Mouse (Mus musculus) heart, postnatal 14 days (tissue): ENCODE measurements at regions not wholly inside any gene's neighbourhood (a gene's known extent, or its start where the extent isn't known, plus 50 kb on each side); places are given as distances from the start of the nearest gene placed in this dataset.

Source experiments
- DNase-seq, 2 experiments: peaks; one replicate each; pipeline ENCODE4 v3.0.0; 2021 to 2022
- intact Hi-C: fragments of 180-260 bp; cut with DNase I; formaldehyde crosslinking; loops from one replicate; pipeline ENCODE4 v1.15.1; 2025

GRCm38 (mm10) chr15:27129697-27130096, 234.3 kb upstream of the Fbxl7 start:
- DNase-seq = no peak
- intact Hi-C loops = no loop called here

- DNase-seq = no peak
- intact Hi-C loops = no loop called here
These were observed 237.4 kb upstream of the Fbxl7 start for GRCm38 (mm10) chr15:27132761-27133160.

DNA sequence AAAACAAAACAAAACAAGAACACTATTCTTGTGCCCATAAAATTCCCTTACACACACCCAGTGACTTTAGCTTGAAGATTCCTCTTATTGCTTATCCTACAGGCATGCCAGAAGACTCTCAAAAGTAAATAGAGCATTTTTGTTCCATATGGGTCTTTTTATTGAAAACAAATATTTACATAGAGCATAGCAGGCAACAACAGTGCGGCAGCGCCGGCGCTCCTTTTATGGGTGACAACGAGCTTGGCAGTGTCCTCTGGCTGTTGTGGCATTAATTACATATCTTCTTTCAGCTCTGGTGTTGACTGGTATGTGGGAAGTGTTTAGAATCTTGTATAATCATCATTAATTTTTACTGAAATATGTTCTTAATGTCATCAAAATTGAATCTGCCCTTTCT, 242.2 kb upstream of the Fbxl7 start:
- no peak for DNase-seq
- intact Hi-C loops = no loop called here

DNA sequence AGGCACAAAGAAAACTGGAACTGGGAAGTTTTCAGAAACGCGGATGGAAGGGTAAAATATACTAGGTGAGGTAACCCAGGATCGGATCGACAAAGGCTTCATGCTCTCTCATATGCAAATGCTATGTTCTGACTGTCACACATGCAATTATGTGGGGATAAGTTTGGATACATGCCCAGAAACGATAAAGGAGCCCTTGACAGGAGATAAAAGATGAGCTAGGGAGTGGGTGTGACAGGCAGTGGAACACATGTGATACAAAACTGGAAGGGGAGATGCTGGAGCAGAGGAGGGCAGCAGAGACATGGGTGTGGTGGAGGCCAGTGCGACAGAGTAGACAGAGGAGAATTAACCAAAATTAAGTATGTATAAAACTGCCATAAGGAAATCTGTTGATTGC, 250.5 kb upstream of the Fbxl7 start:
- intact Hi-C loops = no loop called here
- DNase-seq = no peak

GRCm38 (mm10) chr15:27160986-27161385, 265.6 kb upstream of the Fbxl7 start:
- intact Hi-C loops = no loop called here
- DNase-seq = no peak

- intact Hi-C loops = no loop called here
- no peak for DNase-seq
These were observed 272.1 kb upstream of the Fbxl7 start for GRCm38 (mm10) chr15:27167484-27167883.

GRCm38 (mm10) chr15:27169846-27170245, 274.5 kb upstream of the Fbxl7 start:
- intact Hi-C loops = no loop called here
- DNase-seq = no peak

- DNase-seq = no peak
- intact Hi-C loops = no loop called here
These were observed 278.1 kb upstream of the Fbxl7 start for GRCm38 (mm10) chr15:27173506-27173905.

DNA sequence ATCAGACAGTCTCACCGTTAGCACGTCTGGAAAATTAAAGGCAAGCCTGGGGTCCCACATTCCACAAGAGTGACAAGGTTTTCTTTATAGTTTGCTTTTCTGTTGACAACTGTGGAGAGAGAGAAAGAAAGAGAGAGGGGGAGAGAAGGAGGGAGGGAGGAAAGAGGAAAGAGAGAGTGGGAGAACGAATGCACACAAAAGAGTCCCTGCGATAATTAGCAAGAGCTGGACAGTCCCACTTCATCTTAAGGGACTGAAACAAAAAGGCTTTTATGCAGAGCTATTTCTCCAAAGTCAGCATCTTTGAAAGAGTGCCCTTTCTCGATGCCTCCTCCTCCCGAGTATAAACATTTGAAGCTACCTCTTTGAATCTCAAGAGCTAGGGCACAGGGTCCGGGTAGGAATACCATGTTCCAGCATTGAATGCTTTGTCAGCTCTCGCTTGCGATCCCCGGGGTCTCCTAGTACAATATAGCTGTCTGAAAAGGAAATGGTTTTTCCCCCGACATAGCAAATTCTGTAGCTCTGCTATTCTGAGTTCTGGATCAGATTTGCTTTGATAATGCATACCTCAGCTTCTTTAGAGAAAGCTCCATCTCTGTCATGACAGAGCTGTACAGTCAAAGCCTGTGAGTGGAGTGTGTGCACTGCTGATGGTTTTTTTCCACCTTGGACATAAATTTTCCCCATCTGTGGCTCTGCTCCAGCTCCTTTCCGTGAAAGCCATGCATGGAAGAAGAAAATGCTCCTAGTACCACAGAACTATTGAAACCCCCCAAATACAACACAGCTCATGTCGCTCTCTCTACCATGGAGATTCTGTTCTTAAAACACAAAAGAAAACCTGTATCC, 282.9 kb upstream of the Fbxl7 start:
- no peak for DNase-seq
- intact Hi-C loops = no loop called here

GRCm38 (mm10) chr15:27189699-27190098, 276.8 kb upstream of the Ank start:
- intact Hi-C loops = loop anchor here (1.0 to 2.0 kb wide), 2 partner anchors 569 to 719 kb away; no protein-coding TSS in a partner anchor
- DNase-seq = peak; percentile 36 to 63

DNA sequence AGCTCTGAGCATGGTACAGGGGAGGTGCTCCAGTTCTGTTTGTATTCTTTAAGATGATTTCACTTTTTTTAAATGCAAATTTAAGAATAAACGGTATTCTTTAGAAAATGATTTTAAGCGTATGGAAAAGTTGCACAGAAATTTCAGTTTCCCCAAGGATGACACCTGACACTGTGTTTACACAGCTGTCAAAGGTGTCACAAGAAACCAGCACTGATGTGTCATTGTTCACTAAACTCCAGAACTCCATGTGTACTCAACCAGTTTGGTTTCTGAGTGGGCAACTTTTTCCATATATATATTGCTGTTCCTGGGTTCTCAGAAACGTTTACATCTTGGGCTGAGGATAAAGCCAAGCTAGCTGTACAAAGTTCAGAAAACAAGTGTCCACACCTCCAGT, 265.0 kb upstream of the Ank start:
- intact Hi-C loops = loop anchor here (5.0 kb wide), 1 partner anchor 964 kb away; no protein-coding TSS in a partner anchor

DNA sequence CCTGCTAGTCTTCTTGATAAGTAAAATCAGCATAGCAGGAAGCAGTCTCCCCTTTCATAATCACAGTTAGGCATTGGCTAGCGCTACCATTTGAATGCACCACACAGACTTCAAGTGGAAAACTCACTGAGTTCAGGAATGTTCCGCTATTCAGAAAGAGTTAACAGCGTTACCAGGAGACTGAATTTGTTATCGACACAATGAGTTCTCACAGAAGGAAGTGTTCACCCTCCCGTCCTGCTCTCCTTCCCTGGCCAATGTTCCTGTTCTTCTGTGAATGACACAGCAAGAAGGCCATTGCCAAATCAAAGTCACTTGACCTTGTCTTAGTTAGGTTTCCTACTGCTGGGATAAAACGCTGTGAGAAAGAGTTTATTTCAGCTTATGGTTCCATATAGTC, 261.6 kb upstream of the Ank start:
- DNase-seq = no peak
- intact Hi-C loops = loop anchor here (5.0 kb wide), 1 partner anchor 968 kb away; no protein-coding TSS in a partner anchor

More for the DNA sequence above, 265.0 kb upstream of the Ank start:
- no peak for DNase-seq

DNA sequence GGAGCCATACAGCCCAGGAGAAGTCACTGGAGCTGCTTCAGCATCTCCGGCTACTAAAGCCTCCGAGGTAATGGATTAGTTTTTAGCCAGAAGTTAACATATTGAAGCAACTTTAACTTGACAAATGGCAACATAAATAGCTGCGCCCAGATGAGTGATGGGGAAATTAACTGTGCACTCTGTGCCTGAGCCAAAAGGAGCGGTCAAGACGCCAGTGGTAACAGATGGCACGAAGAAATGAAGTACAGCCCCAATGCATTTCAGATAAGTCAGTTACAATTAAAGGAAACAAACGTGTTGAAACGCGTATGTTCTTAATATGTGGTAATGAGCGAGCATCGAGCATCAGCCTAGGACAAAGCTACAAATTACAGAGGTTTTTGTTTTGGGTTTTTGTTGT, 259.0 kb upstream of the Ank start:
- DNase-seq = no peak
- intact Hi-C loops = no loop called here

DNA sequence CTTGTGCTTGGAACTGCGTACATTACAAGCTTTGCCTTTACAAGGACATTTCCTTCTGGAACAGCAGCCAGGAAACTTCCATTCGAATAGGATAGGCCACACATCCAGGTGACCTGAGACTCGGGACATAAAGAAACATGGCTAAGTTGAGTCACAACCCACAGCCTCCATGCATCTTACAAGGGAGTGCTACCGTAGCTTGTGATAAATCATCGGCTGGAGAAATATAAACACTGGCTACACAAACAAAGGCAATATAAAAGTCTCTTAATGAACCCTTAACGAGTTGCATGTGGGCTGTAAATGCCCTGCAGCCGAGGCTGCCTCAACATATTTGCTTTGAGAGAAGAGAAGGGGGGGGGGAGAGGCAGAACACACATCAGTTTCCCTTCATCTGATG, 250.1 kb upstream of the Ank start:
- intact Hi-C loops = no loop called here
- DNase-seq = no peak

GRCm38 (mm10) chr15:27219126-27219738, 247.2 kb upstream of the Ank start:
- intact Hi-C loops = no loop called here
- no peak for DNase-seq

GRCm38 (mm10) chr15:27223610-27224511, 242.6 kb upstream of the Ank start:
- intact Hi-C loops = no loop called here
- no peak for DNase-seq

DNA sequence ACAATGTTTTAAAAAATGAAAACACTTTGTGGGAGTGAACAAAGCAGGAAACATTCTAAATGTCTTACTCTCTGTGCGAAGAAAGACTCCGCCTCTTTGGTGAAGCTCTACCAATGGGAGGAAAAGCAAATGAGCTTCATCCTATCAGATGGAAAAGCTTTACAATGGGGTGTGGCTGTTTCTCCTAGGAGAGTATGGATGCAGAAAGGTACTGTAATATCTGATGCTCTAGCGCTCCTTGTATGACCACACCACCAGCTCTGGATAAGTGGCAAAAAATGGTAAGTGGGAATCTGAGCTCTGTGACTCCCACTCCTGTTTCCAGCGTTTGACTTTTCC, 242.0 kb upstream of the Ank start:
- DNase-seq = no peak
- intact Hi-C loops = no loop called here

DNA sequence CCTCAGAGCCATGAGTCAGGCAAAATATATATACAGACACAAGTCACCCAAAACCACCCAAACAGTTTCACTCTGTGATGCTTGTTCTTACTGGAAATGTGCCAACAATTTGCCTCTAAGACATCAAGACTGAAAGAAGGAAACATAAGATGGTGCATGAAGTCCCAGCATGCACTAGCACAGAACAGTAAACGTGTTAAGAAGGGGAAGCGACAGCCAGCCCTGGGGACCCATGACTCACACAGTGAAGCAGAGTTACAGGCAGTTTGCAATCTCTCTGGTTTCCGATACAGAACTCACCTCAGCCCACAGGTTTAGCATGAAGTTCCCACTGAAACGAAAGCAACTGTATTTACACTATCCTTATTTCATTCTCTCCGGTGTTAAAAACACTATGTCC, 233.7 kb upstream of the Ank start:
- intact Hi-C loops = loop anchor here (5.0 to 10.0 kb wide), 3 partner anchors 616 to 1238 kb away; no protein-coding TSS in a partner anchor
- DNase-seq = no peak

DNA sequence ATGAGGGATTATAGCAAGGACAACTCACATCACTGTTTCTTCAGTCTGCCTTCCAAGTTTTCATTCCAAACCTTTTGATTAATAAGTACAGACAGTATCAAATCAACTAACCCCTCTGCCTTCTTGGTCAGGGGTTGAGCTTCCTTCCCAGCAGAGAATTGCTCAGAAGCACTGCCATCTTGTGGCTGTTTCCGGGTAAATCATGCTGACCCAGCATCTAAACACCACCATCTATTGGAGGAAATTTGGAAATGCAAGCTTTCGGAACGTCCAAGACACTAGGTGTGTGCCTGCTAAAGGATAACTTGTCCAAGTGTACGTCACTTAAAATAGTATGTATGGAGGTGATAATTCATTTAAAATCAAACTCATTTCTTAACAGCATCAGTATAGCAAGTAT, 231.7 kb upstream of the Ank start:
- intact Hi-C loops = loop anchor here (5.0 to 10.0 kb wide), 3 partner anchors 617 to 1240 kb away; no protein-coding TSS in a partner anchor
- DNase-seq = peak; percentile 55 to 70

DNA sequence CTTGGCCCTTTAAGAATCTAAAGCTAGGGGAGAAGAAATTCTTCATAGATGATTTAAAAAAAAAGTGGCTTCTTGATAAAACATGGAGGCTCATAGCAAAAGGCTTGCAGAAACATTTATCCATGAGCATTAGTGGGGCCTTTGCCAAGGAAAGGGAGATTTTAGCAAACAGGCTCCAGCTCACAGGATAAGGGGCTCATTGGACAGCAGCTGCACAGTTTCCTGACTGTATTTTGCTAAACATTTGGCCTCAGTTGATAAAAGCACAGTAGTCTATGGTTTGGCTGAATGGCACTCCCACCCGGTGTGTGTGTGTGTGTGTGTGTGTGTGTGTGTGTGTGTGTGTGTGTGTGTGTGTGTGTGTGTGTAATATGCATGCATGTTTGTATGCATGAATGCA, 228.2 kb upstream of the Ank start:
- DNase-seq = peak in 1 of 2 experiments; percentile 10
- intact Hi-C loops = loop anchor here (10.0 kb wide), 1 partner anchor 1244 kb away; no protein-coding TSS in a partner anchor

DNA sequence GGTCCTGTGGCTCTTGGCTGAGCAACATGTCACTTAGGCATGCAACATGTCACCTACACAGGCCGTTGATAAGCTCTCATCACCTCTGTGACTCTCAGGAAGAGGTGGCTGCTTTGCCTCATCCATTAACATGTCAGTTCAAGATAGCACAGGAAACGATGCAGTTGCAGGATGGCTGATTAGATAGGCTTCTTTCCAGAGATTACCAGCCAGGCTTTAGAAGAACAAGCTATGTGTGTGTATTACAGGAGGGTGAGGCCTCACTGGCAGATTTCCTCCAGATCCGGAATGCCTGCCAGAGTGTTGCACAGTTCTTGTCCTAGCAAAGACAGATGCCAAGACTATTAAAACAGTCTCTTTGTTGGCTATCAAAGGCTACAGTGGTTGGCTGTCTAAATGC, 220.2 kb upstream of the Ank start:
- intact Hi-C loops = no loop called here
- DNase-seq = peak; percentile 13 to 24
